Mouse (Mus musculus) T-helper 17 cell (primary cell): ENCODE measurements around the gene Nudt22.

ENCODE experiments used
- in situ Hi-C, 2 experiments: fragments of 300-600 bp; cut with MboI, MseI; formaldehyde crosslinking; loops; 1 replicate in 1 of 2; 2 replicates in 1 of 2; pipeline ENCODE4 v1.15.1; 2025; ENCODE audit warnings: high pct_unique_total_duplicates in 2 of 2

The Nudt22 gene

GRCm38 (mm10) chr19:6979486-6980380 lies 16.2 kb downstream of the Nudt22 start:
- in situ Hi-C loops = loop anchor here in 1 of 2 experiments (25.0 kb wide), 1 partner anchor 1933 kb away; the partner anchor contains the start of gene B3gat3

DNA sequence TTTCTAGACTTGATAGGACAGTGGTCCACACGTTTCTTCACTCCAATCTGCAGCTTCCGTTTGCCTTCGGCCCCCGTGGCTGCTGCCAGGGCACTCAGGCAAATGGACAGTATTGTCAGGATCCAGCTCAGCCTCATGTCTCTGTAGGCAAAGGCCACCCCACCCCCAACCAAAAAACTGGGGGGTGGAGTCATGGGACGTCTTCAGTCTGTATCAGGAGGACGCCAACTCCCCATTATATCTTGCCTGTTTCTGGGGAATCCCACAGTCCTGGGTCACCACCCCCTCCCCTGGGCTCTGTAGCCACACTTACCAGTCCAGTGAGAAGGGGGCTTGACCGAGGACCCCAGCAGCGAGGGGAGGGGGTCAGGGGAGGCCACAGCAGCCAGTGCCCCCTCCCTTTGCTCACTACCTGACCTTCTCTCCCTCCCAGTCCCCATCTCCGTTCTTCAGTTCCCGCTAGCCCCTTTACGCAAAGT lies 16.9 kb downstream of the Nudt22 start:
- in situ Hi-C loops = loop anchor here in 1 of 2 experiments (25.0 kb wide), 1 partner anchor 1933 kb away; the partner anchor contains the start of gene B3gat3

- in situ Hi-C loops = loop anchor here in 1 of 2 experiments (25.0 kb wide), 1 partner anchor 1934 kb away; the partner anchor contains the start of gene B3gat3
These were observed 17.3 kb downstream of the Nudt22 start for GRCm38 (mm10) chr19:6978639-6978974.

- in situ Hi-C loops = loop anchor here in 1 of 2 experiments (25.0 kb wide), 1 partner anchor 1934 kb away; the partner anchor contains the start of gene B3gat3
These were observed 17.9 kb downstream of the Nudt22 start for GRCm38 (mm10) chr19:6977759-6978638.

GRCm38 (mm10) chr19:6975537-6976521 lies 20.1 kb downstream of the Nudt22 start, which contains the start of gene Plcb3:
Gene Plcb3, minus strand, starts transcription at chr19:6976470.
- in situ Hi-C loops = loop anchor here in 1 of 2 experiments (25.0 kb wide), 1 partner anchor 1936 kb away; the partner anchor contains the start of gene B3gat3

DNA sequence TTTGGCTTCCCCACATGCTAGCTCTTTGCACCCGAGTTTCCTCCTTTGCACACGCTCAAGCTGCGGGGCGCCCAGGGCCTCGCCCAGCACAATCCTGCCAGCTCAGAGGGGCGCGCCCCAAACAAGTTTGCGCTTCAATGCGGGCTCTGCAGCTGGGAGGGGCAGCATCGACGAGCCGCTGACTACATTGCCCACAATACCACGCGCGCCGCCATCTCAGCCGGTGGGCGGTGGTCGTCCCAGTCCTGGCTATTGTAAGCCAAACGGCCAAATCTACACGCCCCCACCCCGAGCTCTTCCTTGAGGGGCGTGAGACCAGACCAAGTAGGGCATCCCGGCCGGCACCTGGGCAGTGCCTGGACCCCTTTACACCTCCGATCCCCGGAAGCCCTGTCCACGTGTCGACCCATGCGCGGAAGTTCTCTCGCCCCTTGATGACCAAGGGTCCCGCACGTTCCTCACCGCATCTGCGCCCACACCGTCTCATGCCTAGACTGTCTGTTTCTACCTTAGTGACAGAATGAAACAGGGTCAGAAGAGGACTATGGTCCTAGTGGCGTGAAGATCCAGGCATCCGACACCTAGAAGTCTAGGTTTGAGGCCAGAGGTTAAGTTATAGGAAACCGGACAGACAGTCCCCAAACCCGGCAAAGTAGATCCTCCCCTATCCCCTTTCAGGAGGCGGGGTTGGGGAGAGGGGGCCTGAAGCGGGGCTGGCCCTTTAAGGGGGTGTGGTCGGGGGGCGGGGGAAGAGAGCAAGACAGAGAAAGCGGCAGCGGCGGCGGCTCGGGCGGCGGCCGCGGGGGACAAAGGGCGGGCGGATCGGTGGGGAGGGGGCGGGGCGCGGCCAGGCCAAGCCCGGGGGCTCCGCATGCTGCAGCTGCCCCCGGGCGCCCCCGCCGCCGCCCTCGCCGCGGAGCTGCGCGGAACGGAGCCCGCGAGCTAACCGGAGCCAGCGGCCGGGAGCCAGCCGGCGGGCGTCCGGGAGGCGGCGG lies 21.4 kb downstream of the Nudt22 start, which contains the start of gene Ppp1r14b:
Ppp1r14b (plus strand) TSS at position 758 of the 995 bp plus-strand sequence.
- in situ Hi-C loops = loop anchor here in 1 of 2 experiments (5.0 to 25.0 kb wide), 2 partner anchors 52 to 1938 kb away; partner anchors contain the start of genes B3gat3 and Esrra

DNA sequence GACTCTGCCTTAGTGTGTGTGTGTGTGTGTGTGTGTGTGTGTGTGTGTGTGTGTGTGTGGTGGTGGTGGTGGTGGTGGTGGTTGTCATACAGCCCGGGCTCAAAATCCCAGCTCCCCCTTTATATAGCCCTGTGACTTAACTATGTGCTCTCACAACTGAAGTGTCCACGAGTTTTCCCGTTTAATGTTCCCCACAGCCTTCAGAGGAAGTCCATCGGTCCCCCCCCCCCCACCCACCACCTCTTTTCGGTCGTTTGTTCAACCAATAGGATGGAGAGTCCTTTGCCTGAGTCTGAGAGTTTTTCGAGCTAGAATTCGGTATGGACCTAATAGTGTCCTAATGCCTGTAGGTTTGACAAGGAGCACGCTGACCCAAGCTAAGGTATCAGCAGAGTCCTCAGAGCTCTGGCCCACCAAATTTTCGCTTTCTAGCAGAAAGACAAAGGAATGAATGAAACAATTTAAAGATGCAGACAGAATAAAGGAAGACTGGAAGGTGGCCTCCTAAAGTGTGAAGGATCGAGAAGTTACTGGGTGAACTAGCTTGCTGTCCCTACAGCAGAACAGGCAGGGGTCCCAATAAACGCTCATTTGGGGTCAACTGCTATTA lies 22.2 kb downstream of the Nudt22 start:
- in situ Hi-C loops = loop anchor here in 1 of 2 experiments (5.0 kb wide), 1 partner anchor 51 kb away; the partner anchor contains the start of gene Esrra

DNA sequence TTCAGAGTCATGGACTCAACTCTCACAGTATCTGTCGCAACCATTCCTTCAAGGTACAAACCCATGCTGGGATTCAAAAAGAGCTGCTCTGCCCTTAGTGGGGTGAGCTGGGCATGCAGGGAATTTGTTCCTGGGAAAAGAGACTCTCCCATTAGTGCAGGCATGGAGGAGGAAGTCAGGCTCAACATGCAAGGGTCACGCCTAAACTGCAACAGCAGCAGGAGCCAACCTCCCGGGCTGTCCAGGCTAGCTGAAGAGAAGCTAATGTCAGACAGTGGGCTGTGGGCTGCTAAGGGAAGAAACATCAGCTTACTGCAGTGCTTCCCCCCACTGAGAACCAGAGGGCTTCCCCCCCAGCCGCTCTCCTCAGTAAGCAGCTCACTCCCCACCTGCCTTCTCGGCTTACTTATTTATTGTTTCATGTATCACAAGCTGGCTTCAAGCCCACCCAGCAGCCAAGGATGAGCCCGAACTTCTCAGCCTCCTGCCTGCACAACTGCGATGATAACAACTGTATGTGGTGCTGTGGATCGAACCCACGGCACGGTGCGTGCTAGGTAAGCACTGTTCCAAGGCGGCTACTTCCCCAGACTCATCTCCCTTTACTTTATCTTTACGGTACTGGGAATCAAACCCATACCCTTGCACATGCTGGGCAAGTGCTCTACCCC lies 23.5 kb downstream of the Nudt22 start:
- in situ Hi-C loops = loop anchor here in 1 of 2 experiments (5.0 kb wide), 1 partner anchor 50 kb away; the partner anchor contains the start of gene Esrra

DNA sequence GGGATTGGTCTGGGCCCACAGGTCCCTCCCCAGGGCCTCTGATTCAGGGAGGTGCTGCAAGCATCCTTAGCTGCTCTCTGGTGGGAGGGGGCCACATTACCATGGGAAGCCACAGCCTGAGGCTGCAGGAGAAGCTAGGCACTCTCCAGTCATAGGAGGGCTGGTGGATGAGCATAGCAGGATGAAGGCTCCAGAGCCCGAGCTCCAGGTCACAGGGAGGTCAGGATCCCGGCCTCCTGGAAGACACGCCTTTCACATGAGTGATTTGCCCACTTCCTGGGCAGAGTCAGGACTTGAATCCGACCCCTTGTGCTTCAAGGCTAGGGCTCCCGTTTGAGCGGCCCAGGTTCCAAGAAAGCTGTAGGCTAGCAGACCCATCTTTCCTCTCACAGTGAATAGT lies 24.3 kb downstream of the Nudt22 start:
- in situ Hi-C loops = loop anchor here in 1 of 2 experiments (5.0 kb wide), 1 partner anchor 49 kb away; the partner anchor contains the start of gene Esrra

- in situ Hi-C loops = loop anchor here in 1 of 2 experiments (5.0 kb wide), 1 partner anchor 48 kb away; the partner anchor contains the start of gene Esrra
These were observed 25.3 kb downstream of the Nudt22 start for GRCm38 (mm10) chr19:6970460-6971085.

DNA sequence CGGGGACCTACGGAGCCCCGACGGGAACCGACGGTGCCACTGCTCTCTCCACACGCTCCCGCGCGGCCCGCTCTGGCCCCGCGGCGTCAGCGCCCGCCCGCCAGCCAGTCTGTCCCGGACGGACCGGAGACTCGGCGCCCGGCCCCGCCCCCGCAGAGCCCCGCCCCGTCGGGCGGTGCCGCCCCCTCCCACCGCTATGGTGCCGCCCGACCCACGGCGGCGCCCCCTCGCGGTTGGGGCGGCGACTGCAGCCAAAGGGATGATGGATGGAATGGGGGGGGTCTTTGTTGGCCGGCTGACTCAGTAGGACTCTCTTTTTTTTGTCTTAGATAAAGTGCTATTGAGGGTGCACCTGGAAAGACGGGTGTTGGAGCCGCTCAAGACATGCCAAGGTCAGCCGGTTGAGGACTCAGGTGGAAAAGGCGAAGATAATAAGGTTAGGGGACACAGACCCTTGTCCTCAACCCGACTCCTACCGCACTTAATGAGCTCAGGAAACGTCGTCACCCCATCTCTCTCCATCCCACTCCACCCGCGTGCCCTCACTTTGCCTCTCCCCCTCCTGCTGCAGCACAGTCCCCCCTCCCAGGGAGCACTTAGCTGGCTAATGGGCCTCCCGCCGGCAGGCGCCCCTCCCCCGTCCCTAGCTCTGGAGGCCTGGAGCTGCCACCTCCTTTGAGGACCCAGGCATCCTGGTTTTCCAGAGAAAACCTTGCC lies 26.1 kb downstream of the Nudt22 start:
- in situ Hi-C loops = loop anchor here in 1 of 2 experiments (5.0 kb wide), 1 partner anchor 48 kb away; the partner anchor contains the start of gene Esrra

DNA sequence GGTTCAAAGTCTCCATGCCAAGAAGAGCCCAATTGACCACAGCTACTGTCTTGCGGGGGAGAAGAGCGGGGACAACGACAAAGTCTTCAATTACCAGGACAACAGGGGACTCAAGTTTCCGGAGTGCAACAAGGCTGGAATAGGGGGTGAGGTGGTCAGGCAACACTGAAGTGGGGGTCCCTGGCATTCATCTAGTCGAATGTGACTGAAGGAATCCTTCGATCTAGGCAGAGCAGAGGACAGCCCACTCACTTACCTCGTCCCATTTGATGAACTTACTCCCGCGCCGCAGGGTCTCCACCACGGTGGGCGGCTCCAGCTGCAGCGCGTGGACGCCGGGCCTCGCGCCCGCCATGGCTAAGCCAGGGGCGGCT lies 26.6 kb downstream of the Nudt22 start:
- in situ Hi-C loops = no loop called here

GRCm38 (mm10) chr19:6968491-6969271 lies 27.2 kb downstream of the Nudt22 start:
- in situ Hi-C loops = no loop called here

DNA sequence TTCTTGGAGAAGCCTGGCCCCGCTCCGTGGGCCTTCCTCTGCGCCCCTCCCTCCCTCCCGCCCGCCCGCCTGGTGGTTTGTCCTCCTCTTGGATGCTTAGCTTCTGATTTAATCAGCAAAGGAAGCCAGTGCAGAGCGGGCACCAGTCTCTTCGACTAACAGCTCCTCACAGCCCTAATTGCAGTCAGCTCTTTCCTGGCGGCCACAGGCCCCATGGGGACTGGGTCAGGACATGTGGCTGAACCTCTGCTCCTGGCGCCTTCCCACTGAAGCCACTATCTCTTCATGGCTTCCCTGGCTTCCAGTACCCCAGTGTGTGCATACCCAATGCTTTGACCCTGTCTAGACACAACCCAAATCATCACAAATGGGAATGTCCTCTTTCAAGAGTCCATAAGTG lies 39.5 kb downstream of the Nudt22 start:
- in situ Hi-C loops = loop anchor here in 1 of 2 experiments (10.0 kb wide), 1 partner anchor 552 kb away; no protein-coding TSS in a partner anchor

DNA sequence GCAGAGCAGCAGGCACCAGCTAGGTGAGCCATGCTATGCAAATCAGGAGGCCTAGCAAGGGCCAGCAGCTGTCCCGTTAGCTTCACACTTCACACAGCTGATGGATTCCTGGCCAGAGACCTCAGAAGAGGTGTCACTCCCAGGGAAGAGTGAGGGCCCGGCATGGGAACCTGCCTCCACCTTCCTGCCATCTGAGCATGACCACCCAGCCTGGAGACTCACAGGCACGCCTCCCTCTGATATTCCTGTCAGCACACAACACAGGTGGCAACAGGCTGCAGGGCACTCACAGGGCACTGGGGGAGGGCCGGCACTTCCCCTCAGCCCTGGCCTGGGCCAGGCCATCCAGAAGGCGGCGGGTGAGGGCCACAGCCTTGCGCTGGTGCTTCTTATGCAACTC lies 40.5 kb downstream of the Nudt22 start:
- in situ Hi-C loops = loop anchor here in 1 of 2 experiments (10.0 kb wide), 1 partner anchor 551 kb away; no protein-coding TSS in a partner anchor
